Mouse (Mus musculus): ENCODE data around the gene Veph1.

DNA sequence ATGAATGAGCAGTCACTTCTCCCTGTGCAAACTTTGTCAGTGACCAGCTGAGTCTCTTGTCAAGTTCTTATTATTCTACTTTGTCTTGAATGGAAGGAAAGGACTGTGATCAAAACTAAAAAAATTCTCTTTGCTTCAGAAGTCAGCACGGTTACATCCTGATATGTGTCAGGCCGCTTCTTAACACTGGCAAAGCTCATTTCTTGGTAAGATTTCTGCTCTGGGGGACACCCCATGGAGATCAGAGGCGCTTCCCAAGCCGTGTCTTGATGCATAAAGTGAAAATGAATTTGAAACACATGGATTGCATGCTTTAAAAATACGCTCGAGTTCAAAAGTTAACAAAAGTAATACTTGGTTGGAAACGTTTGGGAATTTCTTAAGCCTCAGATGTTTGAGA, 159.0 kb downstream of the Veph1 start:
- TF ChIP-seq CTCF (IDR thresholded peaks at IDR 0.05; ENCODE audit: insufficient read depth, low read length) (no peak), POLR2A (IDR thresholded peaks at IDR 0.05; ENCODE audit: borderline replicate concordance, extremely low read depth, low read depth, low read length) (no peak)
